Mouse (Mus musculus): ENCODE results near the gene Smagp. TPM values are rescaled to one million over a fixed set of nuclear protein-coding genes. Genes with fewer than 3 reads are reported as not detected.

Gene Smagp
- polyA plus RNA-seq, 1 experiment from 2014 or later, result 11.7 TPM

GRCm38 (mm10) chr15:100666851-100667250 is 30.1 kb upstream of the Smagp start:
- DNase-seq (ENCODE audit: low read depth, low spot score) (no peak), ATAC-seq (no peak)
- ChIA-PET CTCF (interaction anchor here (1.7 to 2.7 kb wide), 2 partner anchors 11 to 13 kb away, joined by 4 to 9 read pairs; no protein-coding TSS in a partner anchor), POLR2A (interaction anchor here (0.7 kb wide), 2 partner anchors 9 to 30 kb away, joined by 3 read pairs; no protein-coding TSS in a partner anchor)
- in situ Hi-C loops (cut with MboI; ENCODE audit: low pct_unique_long_range_greater_than_20kb), result no loop called here
- H3K27me3 ChIP-seq, result no peaks in the 10 kb centered on the region
- no peak for TF ChIP-seq CTCF (IDR thresholded peaks at IDR 0.05)

GRCm38 (mm10) chr15:100666219-100666696 is 29.5 kb upstream of the Smagp start:
- ChIA-PET POLR2A (interaction anchor here (0.5 to 0.7 kb wide), 3 partner anchors 9 to 31 kb away, joined by 3 read pairs; no protein-coding TSS in a partner anchor), CTCF (interaction anchor here (0.7 to 2.7 kb wide), 4 partner anchors 11 to 532 kb away, joined by 3 to 9 read pairs (median 4); no protein-coding TSS in a partner anchor)
- no peaks in the 10 kb centered on the region for H3K27me3 ChIP-seq
- DNase-seq (ENCODE audit: low read depth, low spot score) (no peak), ATAC-seq (no peak)
- in situ Hi-C loops (cut with MboI; ENCODE audit: low pct_unique_long_range_greater_than_20kb), result no loop called here
- no peak for TF ChIP-seq CTCF (IDR thresholded peaks at IDR 0.05)

- CTCF ChIA-PET, result interaction anchor here (0.7 to 2.7 kb wide), 4 partner anchors 12 to 532 kb away, joined by 3 to 9 read pairs (median 4); no protein-coding TSS in a partner anchor
- in situ Hi-C loops (cut with MboI; ENCODE audit: low pct_unique_long_range_greater_than_20kb), result no loop called here
- TF ChIP-seq CTCF (IDR thresholded peaks at IDR 0.05), result no peak
- ATAC-seq (no peak), DNase-seq (ENCODE audit: low read depth, low spot score) (no peak)
- no peaks in the 10 kb centered on the region for H3K27me3 ChIP-seq
- POLR2A ChIA-PET, result interaction anchor here (0.5 kb wide), 1 partner anchor 15 kb away, joined by 3 read pairs; no protein-coding TSS in a partner anchor
Measured at GRCm38 (mm10) chr15:100665411-100666218, 28.9 kb upstream of the Smagp start.

- in situ Hi-C loops (cut with MboI; ENCODE audit: low pct_unique_long_range_greater_than_20kb), result no loop called here
- ChIA-PET POLR2A (interaction anchor here (1.5 kb wide), 1 partner anchor 13 kb away, joined by 3 read pairs; no protein-coding TSS in a partner anchor), CTCF (interaction anchor here (1.5 kb wide), 1 partner anchor 89 kb away, joined by 3 read pairs; no protein-coding TSS in a partner anchor)
- no peak for ATAC-seq
- DNase-seq (ENCODE audit: low read depth, low spot score), result no peak
- H3K27me3 ChIP-seq, result no peaks in the 10 kb centered on the region
- no peak for TF ChIP-seq CTCF (IDR thresholded peaks at IDR 0.05)
Measured at GRCm38 (mm10) chr15:100664813-100665274, 28.1 kb upstream of the Smagp start.

GRCm38 (mm10) chr15:100660805-100661204 is 24.1 kb upstream of the Smagp start:
- DNase-seq (ENCODE audit: low read depth, low spot score) (no peak), ATAC-seq (no peak)
- H3K27me3 ChIP-seq, result no peaks in the 10 kb centered on the region
- no peak for TF ChIP-seq CTCF (IDR thresholded peaks at IDR 0.05)
- ChIA-PET CTCF (interaction anchor here (1.4 kb wide), 1 partner anchor 19 kb away, joined by 4 read pairs; no protein-coding TSS in a partner anchor), POLR2A (interaction anchor here (0.7 kb wide), 1 partner anchor 13 kb away, joined by 3 read pairs; no protein-coding TSS in a partner anchor)
- in situ Hi-C loops (cut with MboI; ENCODE audit: low pct_unique_long_range_greater_than_20kb), result no loop called here

GRCm38 (mm10) chr15:100660306-100660705 is 23.6 kb upstream of the Smagp start:
- ChIA-PET CTCF (interaction anchor here (1.1 to 1.4 kb wide), 2 partner anchors 9 to 18 kb away, joined by 3 to 4 read pairs; no protein-coding TSS in a partner anchor), POLR2A (no interaction called here)
- ATAC-seq (no peak), DNase-seq (ENCODE audit: low read depth, low spot score) (no peak)
- no peak for TF ChIP-seq CTCF (IDR thresholded peaks at IDR 0.05)
- in situ Hi-C loops (cut with MboI; ENCODE audit: low pct_unique_long_range_greater_than_20kb), result no loop called here
- no peaks in the 10 kb centered on the region for H3K27me3 ChIP-seq

- no peak for TF ChIP-seq CTCF (IDR thresholded peaks at IDR 0.05)
- in situ Hi-C loops (cut with MboI; ENCODE audit: low pct_unique_long_range_greater_than_20kb), result no loop called here
- ChIA-PET POLR2A (interaction anchor here (0.7 kb wide), 1 partner anchor 10 kb away, joined by 3 read pairs; no protein-coding TSS in a partner anchor), CTCF (no interaction called here)
- DNase-seq (ENCODE audit: low read depth, low spot score) (no peak), ATAC-seq (no peak)
- H3K27me3 ChIP-seq, result no peaks in the 10 kb centered on the region
Measured at GRCm38 (mm10) chr15:100655201-100655600, 18.5 kb upstream of the Smagp start.

GRCm38 (mm10) chr15:100654271-100654670 is 17.5 kb upstream of the Smagp start:
- POLR2A ChIA-PET, result interaction anchor here (0.6 kb wide), 2 partner anchors 160 to 488 kb away, joined by 3 read pairs; no protein-coding TSS in a partner anchor
- CTCF ChIA-PET, result interaction anchor here (2.0 to 2.9 kb wide), 2 partner anchors 9 to 12 kb away, joined by 4 to 9 read pairs; no protein-coding TSS in a partner anchor
- no peaks in the 10 kb centered on the region for H3K27me3 ChIP-seq
- ATAC-seq (no peak), DNase-seq (ENCODE audit: low read depth, low spot score) (no peak)
- in situ Hi-C loops (cut with MboI; ENCODE audit: low pct_unique_long_range_greater_than_20kb), result no loop called here
- no peak for TF ChIP-seq CTCF (IDR thresholded peaks at IDR 0.05)

- ChIA-PET POLR2A (interaction anchor here (1.2 kb wide), 1 partner anchor 13 kb away, joined by 3 read pairs; no protein-coding TSS in a partner anchor), CTCF (interaction anchor here (0.8 to 1.8 kb wide), 3 partner anchors 8 to 49 kb away, joined by 3 read pairs; no protein-coding TSS in a partner anchor)
- in situ Hi-C loops (cut with MboI; ENCODE audit: low pct_unique_long_range_greater_than_20kb), result no loop called here
- no peak for ATAC-seq
- no peak for TF ChIP-seq CTCF (IDR thresholded peaks at IDR 0.05)
- DNase-seq (ENCODE audit: low read depth, low spot score), result no peak
- no peaks in the 10 kb centered on the region for H3K27me3 ChIP-seq
Measured at GRCm38 (mm10) chr15:100651610-100652009, 14.9 kb upstream of the Smagp start.

GRCm38 (mm10) chr15:100650111-100650510 is 13.4 kb upstream of the Smagp start:
- DNase-seq (ENCODE audit: low read depth, low spot score) (no peak), ATAC-seq (no peak)
- no peaks in the 10 kb centered on the region for H3K27me3 ChIP-seq
- ChIA-PET CTCF (interaction anchor here (1.1 kb wide), 1 partner anchor 25 kb away, joined by 3 read pairs; no protein-coding TSS in a partner anchor), POLR2A (no interaction called here)
- in situ Hi-C loops (cut with MboI; ENCODE audit: low pct_unique_long_range_greater_than_20kb), result no loop called here
- no peak for TF ChIP-seq CTCF (IDR thresholded peaks at IDR 0.05)

Data from Patski (cell line).